Mouse (Mus musculus) activated CD4-positive, CD25-positive, alpha-beta regulatory T cell, adult 4 months (primary cell): ENCODE data around the gene Crisp1. TPM values are rescaled to one million over a fixed set of nuclear protein-coding genes. Genes with fewer than 3 reads are reported as not detected.

ENCODE experiments used
- ATAC-seq: one replicate; pipeline ENCODE4 v1.8.0; 2017
- polyA plus RNA-seq, 2 experiments: library from polyadenylated mRNA; unstranded; fragments of 100-300 nt; shearing (Covaris generic); gene quantifications; one replicate each; pipeline ENCODE4 v1.2.1; 2017

Crisp1 gene
- not detected for polyA plus RNA-seq

DNA sequence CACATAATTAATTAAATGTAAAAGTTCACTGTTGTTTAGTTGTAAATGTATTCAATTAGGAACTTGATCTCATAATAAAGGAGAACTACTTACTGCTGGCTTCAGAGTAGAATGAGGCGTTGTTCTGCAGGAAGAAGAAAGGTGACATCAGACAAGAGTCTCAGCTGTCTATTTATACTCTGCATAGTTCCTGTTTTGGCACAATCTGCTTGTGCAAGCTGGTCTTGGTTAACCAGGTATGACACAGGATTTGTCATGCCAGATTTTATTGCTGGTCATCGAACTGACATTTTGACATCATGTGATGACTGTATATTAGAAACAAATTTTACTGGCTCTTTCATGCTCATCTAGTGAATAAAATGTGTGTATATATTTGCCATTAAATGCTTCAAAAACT lies at the start of gene Crisp1:
TSS of gene Crisp1 (minus strand) at position 146 of the 400 bp plus-strand sequence.
- no peak for ATAC-seq

DNA sequence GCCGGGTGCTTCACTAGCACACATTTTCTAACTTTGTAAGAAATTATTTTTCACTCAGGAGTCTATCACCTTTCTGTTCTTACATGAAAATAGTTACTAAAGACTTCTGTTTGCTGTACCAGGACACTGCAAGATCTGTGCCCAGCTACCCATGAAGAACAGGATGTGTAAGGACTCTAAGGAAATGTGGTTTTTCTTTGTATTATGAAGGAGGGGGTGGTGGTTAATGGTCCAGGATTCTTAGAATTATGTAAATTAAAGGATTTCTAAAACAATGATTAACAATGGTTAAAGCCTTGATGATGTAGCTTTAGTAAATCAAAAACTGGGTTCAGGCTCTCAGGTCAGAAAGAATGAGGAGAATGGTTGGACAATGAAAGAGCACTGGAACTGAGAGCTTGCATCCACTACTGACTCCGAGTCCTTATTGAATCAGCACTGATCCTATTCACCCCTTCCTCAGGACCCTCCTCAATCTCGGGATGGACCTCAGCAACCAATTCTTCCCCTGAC lies 23.5 kb upstream of the Crisp1 start:
- ATAC-seq, result no peak

DNA sequence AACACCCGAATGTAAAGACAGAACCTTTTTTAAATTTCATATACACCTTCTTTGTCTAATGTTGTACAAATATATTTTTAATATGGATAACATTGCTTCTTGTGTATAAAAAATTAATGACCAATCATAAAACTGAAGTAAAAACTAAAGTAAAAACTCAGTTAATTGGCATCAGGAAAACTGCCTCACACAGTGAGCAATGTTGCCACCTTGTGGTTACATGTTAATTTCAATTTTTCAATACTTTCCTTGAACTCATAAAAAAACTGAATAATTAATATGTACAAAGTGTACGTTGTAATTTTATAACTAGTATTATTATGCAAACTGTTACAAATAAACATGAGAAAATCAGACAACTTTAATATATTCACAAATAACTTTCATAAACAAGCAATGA lies 33.6 kb downstream of the Crisp1 start:
- no peak for ATAC-seq

DNA sequence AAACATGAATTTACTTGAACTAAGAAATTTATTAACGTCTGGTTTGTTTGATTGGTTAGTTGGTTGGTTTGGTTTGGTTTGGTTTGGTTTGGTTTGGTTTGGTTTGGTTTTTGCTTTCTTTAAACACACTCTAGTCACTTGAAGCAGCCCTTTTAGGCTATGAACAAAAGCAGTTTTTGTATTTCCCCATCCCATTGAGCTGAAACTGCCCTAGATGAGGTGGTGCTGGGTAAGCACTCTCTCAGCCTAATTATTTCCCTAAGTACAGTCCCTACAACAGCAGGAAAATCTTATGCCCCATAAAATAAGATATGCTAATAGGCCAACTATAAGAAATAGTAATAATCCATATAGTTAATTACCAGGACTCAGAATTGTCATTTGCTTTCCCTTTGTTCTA lies 43.5 kb downstream of the Crisp1 start:
- ATAC-seq, result no peak

DNA sequence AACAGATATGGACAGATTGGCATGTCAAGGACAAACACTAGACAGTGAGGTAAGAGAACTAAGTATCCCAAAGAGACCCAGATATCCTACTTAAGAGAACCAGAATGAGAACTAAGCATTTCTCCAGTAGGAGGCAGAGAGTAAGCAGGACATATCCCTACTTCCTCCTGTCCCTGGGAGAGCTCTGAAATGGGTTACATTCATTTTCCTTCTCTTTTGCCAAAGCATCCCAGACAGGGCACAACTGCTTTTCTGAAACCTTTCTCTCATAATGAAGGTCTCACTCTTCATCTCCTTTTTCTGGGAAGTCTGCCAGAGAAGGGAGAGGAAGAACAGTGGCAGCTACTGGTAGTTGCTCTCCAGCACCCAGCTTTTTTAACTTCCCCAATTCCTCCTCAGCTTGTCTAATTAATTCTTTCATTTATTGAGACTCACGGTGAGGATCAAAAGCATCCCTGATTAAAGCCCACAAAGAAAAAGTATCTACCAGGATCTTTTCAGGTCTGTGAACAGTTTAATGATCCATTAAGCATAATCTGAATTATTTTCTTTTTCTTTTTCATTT lies 44.0 kb downstream of the Crisp1 start:
- no peak for ATAC-seq

DNA sequence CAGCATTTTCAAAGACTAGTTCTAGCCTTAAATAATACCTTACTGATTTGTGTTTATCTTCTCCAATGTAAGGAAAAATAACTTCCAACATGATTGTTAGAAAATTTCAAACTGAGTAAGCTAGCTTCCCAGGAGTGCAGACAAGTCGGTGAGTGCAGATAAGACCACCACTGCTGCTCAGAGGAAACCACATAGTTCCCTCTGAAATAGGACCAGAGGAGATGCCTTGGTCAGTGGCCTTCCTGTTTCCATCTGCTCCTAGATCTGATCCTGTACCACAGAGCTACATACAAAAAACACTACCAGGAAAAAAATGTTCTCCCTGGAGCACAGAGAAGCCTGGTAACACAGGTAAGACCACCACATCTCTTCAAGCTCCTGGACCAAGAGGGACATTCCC lies 66.5 kb downstream of the Crisp1 start:
- no peak for ATAC-seq

Other genes with a start within 250 kb of the Crisp1 start
- gene AC192777.2, start 223.8 kb downstream of the Crisp1 start, polyA plus RNA-seq, result not detected
- under 1 TPM in 1 of 2 experiments, not detected in 1; 0.20 TPM for gene Pgk2, start 110.6 kb downstream of the Crisp1 start, polyA plus RNA-seq
- not detected for gene Crisp3, start 76.9 kb downstream of the Crisp1 start, polyA plus RNA-seq
- not detected for gene Esp8, start 200.8 kb upstream of the Crisp1 start, polyA plus RNA-seq
- gene Esp6, start 242.3 kb upstream of the Crisp1 start, polyA plus RNA-seq, result not detected